14 mouse cellular contexts compared by ENCODE assay signal in the genomic region with DNA sequence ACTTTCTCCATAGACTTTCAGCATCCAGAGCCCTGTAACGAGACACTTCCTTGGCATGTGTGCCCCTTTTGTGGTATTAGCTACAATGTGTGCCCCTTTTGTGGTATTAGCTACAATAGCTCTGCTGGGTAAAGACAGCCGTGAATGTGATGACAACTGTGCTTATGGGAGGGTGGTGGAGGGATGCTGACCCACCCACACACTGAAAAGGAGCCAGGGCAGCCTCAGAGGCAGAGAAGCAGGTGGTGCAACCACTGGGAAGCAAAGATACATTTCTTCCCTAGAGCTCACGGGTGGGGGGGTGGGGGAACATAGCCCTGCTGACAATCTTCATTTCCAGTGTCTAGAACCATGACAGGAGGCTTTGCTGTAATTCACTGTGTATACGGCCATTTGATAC.
"Had no signal": no experiment of that assay in that cellular context is flagged by ENCODE, and none has a peak within 500 bp of the region (broad histone marks: within the 10 kb centered on the region; RNA-seq: fewer than 3 reads in every experiment).

No protein-coding gene starts in this region.

- H3K4me1 ChIP-seq: midbrain, embryonic 10.5 days; midbrain, embryonic 15.5 days; stomach, embryonic 15.5 days had no signal

- H3K9ac ChIP-seq: lung, embryonic 14.5 days; midbrain, embryonic 13.5 days; midbrain, embryonic 15.5 days; neural tube, embryonic 12.5 days; stomach, embryonic 15.5 days had no signal

- H3K27me3 ChIP-seq: midbrain, embryonic 13.5 days; midbrain, embryonic 15.5 days; neural tube, embryonic 12.5 days; stomach, embryonic 15.5 days had no signal

- H3K27ac ChIP-seq: midbrain, embryonic 10.5 days; midbrain, embryonic 13.5 days; midbrain, embryonic 15.5 days; neural tube, embryonic 12.5 days; stomach, embryonic 15.5 days; stomach, postnatal 0 days had no signal

- H3K9me3 ChIP-seq: midbrain, embryonic 10.5 days; midbrain, embryonic 13.5 days; midbrain, embryonic 15.5 days; neural tube, embryonic 12.5 days; stomach, embryonic 15.5 days had no signal

- ATAC-seq: midbrain, embryonic 13.5 days; midbrain, embryonic 15.5 days had no signal

- H3K4me2 ChIP-seq: lung, embryonic 14.5 days; midbrain, embryonic 13.5 days; midbrain, embryonic 15.5 days; neural tube, embryonic 12.5 days; stomach, embryonic 15.5 days had no signal

- H3K4me3 ChIP-seq: midbrain, embryonic 10.5 days; midbrain, embryonic 13.5 days; midbrain, embryonic 15.5 days; neural tube, embryonic 12.5 days; stomach, embryonic 15.5 days had no signal

- DNase-seq: lung, adult 18-20 months; lung, embryonic 14.5 days; lung, postnatal 10 days; lung, postnatal 4 days; right cerebral cortex, postnatal 14 days; thymus, adult 18-20 months; thymus, postnatal 14 days; thymus, postnatal 36 days had no signal

- H3K36me3 ChIP-seq: midbrain, embryonic 10.5 days; midbrain, embryonic 13.5 days; midbrain, embryonic 15.5 days; neural tube, embryonic 12.5 days; stomach, embryonic 15.5 days had no signal
